Mouse (Mus musculus) ovary, adult 10 weeks (tissue): ENCODE results near the gene Atg4a-ps. TPM values are rescaled to one million over a fixed set of nuclear protein-coding genes. Genes with fewer than 3 reads are reported as not detected.

Source experiments
- polyA plus RNA-seq: library from polyadenylated mRNA; stranded (reverse); fragments of 350-450 nt; fragmentation: Illumina TruSeq; extraction: RNeasy Lipid Tissue Mini Kit (QIAGEN cat#74804); gene quantifications from one replicate; pipeline ENCODE4 v1.2.3, GENCODE M21; 2014

The Atg4a-ps gene
- 0.23 TPM for polyA plus RNA-seq

GRCm38 (mm10) chr3:103645968-103646367 lies at the start of gene Atg4a-ps:
Gene Atg4a-ps, minus strand, starts transcription at chr3:103646068.

Other genes with a start within 250 kb of the Atg4a-ps start
- 0.20 TPM for gene Syt6, start 70.8 kb downstream of the Atg4a-ps start, polyA plus RNA-seq
- 16.2 TPM for gene Olfml3, start 91.9 kb upstream of the Atg4a-ps start, polyA plus RNA-seq
- gene Gm10964, start 93.3 kb upstream of the Atg4a-ps start, polyA plus RNA-seq, result not detected
- 103 TPM for gene Hipk1, start 145.5 kb upstream of the Atg4a-ps start, polyA plus RNA-seq
- 11.6 TPM for gene Dclre1b, start 163.4 kb upstream of the Atg4a-ps start, polyA plus RNA-seq
- gene Ap4b1, start 163.5 kb upstream of the Atg4a-ps start, polyA plus RNA-seq, result 7.8 TPM
- gene Gm43064, start 163.5 kb upstream of the Atg4a-ps start, polyA plus RNA-seq, result not detected
- 0.83 TPM for gene Bcl2l15, start 186.5 kb upstream of the Atg4a-ps start, polyA plus RNA-seq
- gene Ptpn22, start 213.7 kb upstream of the Atg4a-ps start, polyA plus RNA-seq, result 62.3 TPM